Mouse (Mus musculus) kidney, adult 2 months (tissue): ENCODE data around the gene Stag3. TPM values are rescaled to one million over a fixed set of nuclear protein-coding genes. Genes with fewer than 3 reads are reported as not detected.

ENCODE experiments used
- DNase-seq: peaks from one replicate; pipeline ENCODE4 v3.0.0; 2021
- H3K27ac ChIP-seq: fragments of 200-500 bp; 2 replicates; pipeline ENCODE4 v1.5.1; 2012; ENCODE audit warnings: low read depth, low read length, control low read depth, inconsistent platforms; ENCODE audit not compliant: insufficient read depth
- H3K27me3 ChIP-seq: fragments of 200-500 bp; replicated peaks from 2 replicates; pipeline ENCODE4 v1.6.1; 2012; ENCODE audit warnings: mild to moderate bottlenecking, moderate library complexity, low read length, inconsistent platforms; ENCODE audit not compliant: control insufficient read depth, insufficient read depth
- H3K36me3 ChIP-seq: fragments of 200-500 bp; 2 replicates; pipeline ENCODE4 v1.6.1; 2012; ENCODE audit warnings: mild to moderate bottlenecking, moderate library complexity, low read length, inconsistent platforms; ENCODE audit not compliant: control insufficient read depth, insufficient read depth
- H3K4me1 ChIP-seq: fragments of 200-500 bp; 2 replicates; pipeline ENCODE4 v1.6.1; 2011; ENCODE audit warnings: low read length; ENCODE audit not compliant: control insufficient read depth, insufficient read depth
- H3K4me3 ChIP-seq: fragments of 200-500 bp; 2 replicates; pipeline ENCODE4 v1.5.1; 2011; ENCODE audit warnings: mild to moderate bottlenecking, low read depth, low read length, control low read depth; ENCODE audit not compliant: insufficient read depth
- CTCF ChIP-seq: fragments of 200-500 bp; conservative IDR thresholded peaks from 2 replicates; pipeline ENCODE4 v1.5.1; 2011; ENCODE audit warnings: low read depth, mild to moderate bottlenecking, control low read depth, low read length, moderate library complexity, mixed read lengths; ENCODE audit not compliant: insufficient read depth, insufficient read length
- POLR2A ChIP-seq: fragments of 200-500 bp; IDR thresholded peaks from one replicate; pipeline ENCODE4 v1.6.1; 2011; ENCODE audit warnings: low read depth, low read length, control low read depth
- WGBS: fragments of 180-500 bp; shearing (Covaris S2); methylation state at CpG from one replicate; pipeline ENCODE4 v1.1.7; 2018; 5-methylcytosine and 5-hydroxymethylcytosine counted together
- polyA plus RNA-seq: library from polyadenylated mRNA; depleted of rRNA; stranded (reverse); fragments of >200 nt; gene quantifications from 2 replicates; pipeline ENCODE4 v1.2.3, GENCODE M21; 2012

Stag3 gene
- polyA plus RNA-seq, 1 experiment, result 0.30 TPM

- WGBS, result 89% methylated on average over 3 of the region's 3 CpGs
- TF ChIP-seq POLR2A (no peak), CTCF (no peak)
- H3K4me3 ChIP-seq, result no peak overlapping the region
- no peaks in the 10 kb centered on the region for H3K27me3 ChIP-seq
- DNase-seq, result no peak
- no peaks in the 10 kb centered on the region for H3K36me3 ChIP-seq
- peaks cover 4% of the 10 kb centered on the region; the same call in 1 of the 2 replicates for H3K4me1 ChIP-seq
- no peak overlapping the region for H3K27ac ChIP-seq
Observed at GRCm38 (mm10) chr5:138267114-138267513, 12.9 kb upstream of the Stag3 start.

GRCm38 (mm10) chr5:138268980-138269379, 11.1 kb upstream of the Stag3 start:
- no peaks in the 10 kb centered on the region for H3K27me3 ChIP-seq
- no peak overlapping the region for H3K4me3 ChIP-seq
- H3K36me3 ChIP-seq, result no peaks in the 10 kb centered on the region
- H3K4me1 ChIP-seq, result no peaks in the 10 kb centered on the region
- 80% methylated on average over 4 of the region's 4 CpGs for WGBS
- TF ChIP-seq CTCF, result no peak
- TF ChIP-seq POLR2A, result no peak
- no peak overlapping the region for H3K27ac ChIP-seq
- no peak for DNase-seq

GRCm38 (mm10) chr5:138271232-138271631, 8.8 kb upstream of the Stag3 start:
- WGBS, result 37% methylated on average over 3 of the region's 3 CpGs
- Histone ChIP-seq H3K27me3 (no peaks in the 10 kb centered on the region), H3K4me3 (no peak overlapping the region), H3K4me1 (no peaks in the 10 kb centered on the region), H3K27ac (no peak overlapping the region), H3K36me3 (no peaks in the 10 kb centered on the region)
- DNase-seq, result no peak
- TF ChIP-seq POLR2A (no peak), CTCF (no peak)

- no peak for TF ChIP-seq POLR2A
- TF ChIP-seq CTCF, result no peak
- DNase-seq, result no peak
- H3K27me3 ChIP-seq, result no peaks in the 10 kb centered on the region
- H3K36me3 ChIP-seq, result no peaks in the 10 kb centered on the region
- no peak within 1 kb of the TSS for H3K27ac ChIP-seq
- no peaks in the 10 kb centered on the region for H3K4me1 ChIP-seq
- WGBS, result 6% methylated on average over 12 of the region's 12 CpGs
- no peak within 1 kb of the TSS for H3K4me3 ChIP-seq
Observed at GRCm38 (mm10) chr5:138272409-138272923, 7.6 kb upstream of the Stag3 start, which contains the start of gene Gal3st4. Gal3st4 (minus strand) TSS chr5:138272840.

DNA sequence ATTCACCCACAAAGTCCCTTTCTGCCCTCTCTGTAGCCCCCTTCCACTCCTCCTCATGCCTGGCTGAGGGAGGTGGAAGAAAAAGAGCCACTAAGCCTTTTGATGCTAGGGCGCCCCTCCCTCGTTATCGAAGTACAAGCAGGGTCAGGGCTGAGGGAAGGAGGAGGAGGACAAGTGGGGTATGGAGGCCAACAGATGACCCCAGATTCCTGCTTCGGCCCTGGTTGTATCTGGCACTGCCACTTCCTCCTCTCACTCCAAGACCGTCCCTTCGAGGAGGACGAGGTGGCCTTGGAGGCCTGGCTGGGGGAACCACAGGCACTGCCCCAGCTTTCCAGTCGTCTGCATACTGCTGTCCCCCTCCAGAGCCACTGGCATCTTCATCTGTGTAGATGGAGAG, 5.9 kb upstream of the Stag3 start:
- no peak for DNase-seq
- no peak for TF ChIP-seq POLR2A
- no peak for TF ChIP-seq CTCF
- H3K36me3 ChIP-seq, result no peaks in the 10 kb centered on the region
- no peaks in the 10 kb centered on the region for H3K27me3 ChIP-seq
- no peak overlapping the region for H3K4me3 ChIP-seq
- WGBS, result 83% methylated on average over 8 of the region's 8 CpGs
- H3K4me1 ChIP-seq, result no peaks in the 10 kb centered on the region
- no peak overlapping the region for H3K27ac ChIP-seq

DNA sequence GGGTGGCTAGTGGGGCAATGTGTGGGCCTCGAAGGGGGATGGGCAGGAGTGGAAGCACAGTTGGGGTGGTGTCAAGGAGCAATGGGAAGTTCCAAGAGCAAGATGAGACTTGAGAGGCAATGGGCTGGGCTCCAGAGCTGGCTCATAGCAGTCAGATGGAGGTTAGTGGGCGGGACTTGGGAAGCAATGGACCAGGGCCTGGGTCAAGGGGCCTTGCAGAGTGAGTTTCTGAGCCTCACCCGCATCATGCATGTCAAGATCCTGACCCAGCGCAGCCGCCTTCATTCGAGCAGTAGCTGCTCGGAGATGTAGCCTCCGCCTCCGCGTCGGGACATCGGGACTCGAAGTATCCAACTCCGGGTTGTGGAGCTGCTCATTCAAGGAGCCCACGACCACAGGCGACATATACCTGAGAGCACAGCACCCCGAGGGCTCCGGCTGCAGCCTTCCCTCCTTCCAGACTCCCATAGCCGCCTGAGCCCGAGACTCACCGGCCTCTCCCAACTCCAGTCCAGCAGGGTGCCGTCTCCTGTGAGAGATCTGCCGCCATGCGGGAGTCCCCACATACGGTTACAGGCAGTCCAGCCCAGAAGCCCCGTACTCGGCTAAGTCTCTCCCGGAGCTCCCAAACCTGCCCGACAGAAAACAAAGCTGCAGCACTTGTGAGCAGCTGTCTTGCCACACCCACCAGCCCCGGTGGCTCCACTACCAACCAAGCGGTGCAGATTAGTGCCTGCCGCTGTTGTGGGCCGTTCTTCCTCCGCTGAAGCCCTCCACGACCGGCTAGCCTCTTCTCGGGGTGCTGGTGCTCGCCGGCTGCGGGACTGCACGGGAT, 4.6 kb upstream of the Stag3 start:
- no peak overlapping the region for H3K4me3 ChIP-seq
- DNase-seq, result peak; percentile 56
- H3K4me1 ChIP-seq, result no peaks in the 10 kb centered on the region
- H3K36me3 ChIP-seq, result no peaks in the 10 kb centered on the region
- H3K27me3 ChIP-seq, result no peaks in the 10 kb centered on the region
- no peak overlapping the region for H3K27ac ChIP-seq
- no peak for TF ChIP-seq CTCF
- TF ChIP-seq POLR2A, result no peak
- 31% methylated on average over 41 of the region's 41 CpGs for WGBS

GRCm38 (mm10) chr5:138277994-138278393, 2.0 kb upstream of the Stag3 start:
- Histone ChIP-seq H3K4me3 (no peak overlapping the region), H3K27me3 (no peaks in the 10 kb centered on the region), H3K4me1 (no peaks in the 10 kb centered on the region), H3K36me3 (no peaks in the 10 kb centered on the region), H3K27ac (no peak overlapping the region)
- no peak for DNase-seq
- TF ChIP-seq POLR2A, result no peak
- no peak for TF ChIP-seq CTCF
- 94% methylated on average over 7 of the region's 7 CpGs for WGBS
